Mouse (Mus musculus): ENCODE results near the gene Mob3c.

Mob3c gene

DNA sequence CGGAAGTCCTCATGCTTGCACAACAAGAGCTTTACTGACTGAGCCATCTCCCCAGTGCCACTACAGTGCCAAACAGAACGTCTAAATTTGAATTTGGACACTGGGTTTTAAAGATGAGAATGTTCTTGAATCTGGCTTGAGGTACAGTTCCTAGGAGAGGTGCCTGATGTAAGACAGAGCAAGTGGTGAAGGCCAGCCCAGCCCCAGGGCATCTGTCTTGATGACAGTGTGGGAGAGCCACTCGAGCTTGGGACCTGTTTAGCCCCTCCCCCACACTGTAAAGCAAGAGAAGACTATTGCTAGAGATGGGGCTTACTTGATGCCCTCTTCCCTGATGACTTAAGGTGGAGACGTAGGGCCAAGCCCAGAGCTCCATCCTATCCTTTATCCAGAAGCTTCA, 54.3 kb downstream of the Mob3c start:
- DNase-seq = no peak

DNA sequence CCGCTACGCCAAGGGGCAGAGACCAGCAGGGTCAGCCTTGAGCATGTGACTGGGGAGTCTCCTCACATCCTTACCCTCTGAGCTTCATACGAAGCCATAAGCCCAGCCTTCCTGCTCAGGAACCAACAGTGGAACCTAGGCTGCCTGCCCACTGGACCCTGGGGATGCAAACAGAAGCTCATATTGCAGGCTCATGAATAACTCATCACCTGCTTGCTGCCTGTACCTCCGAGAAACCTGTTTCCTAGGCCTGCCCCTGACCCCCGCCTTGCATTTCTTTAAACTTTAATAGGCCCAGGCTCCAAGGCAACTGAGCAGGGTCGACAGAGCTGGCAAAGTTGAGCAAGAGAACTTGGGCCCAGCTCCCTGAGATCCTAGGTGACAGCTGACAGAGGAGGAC, 56.1 kb downstream of the Mob3c start, which contains the start of gene Kncn:
TSS of gene Kncn (plus strand) at position 379 of the 400 bp plus-strand sequence.
- DNase-seq = peak; percentile 51
